Mouse (Mus musculus): ENCODE results near the gene Bach2.

Gene Bach2

GRCm38 (mm10) chr4:32325596-32325995 is 87.0 kb downstream of the Bach2 start:
- in situ Hi-C loops (cut with MboI, MseI) = loop anchor here (25.0 kb wide), 1 partner anchor 1262 kb away; no protein-coding TSS in a partner anchor

DNA sequence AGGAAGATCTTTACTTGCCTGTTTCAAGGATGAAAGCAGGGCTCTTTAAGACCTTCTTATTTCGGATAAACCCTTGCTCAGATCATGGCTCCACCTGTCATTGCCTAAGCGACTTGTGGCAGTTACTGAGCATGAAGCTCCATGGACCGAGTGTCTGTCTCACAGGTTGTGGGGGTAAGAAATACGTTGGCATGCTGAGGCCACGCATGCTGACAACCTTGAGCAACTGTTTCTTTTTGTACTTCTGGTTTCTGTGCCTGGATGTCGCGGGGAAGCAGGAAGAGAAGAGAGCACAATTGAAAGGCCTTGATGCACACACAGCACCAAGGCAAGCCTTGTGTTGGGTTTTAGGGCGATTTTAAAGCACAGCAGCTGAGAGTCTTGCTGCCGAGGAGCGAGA is 87.7 kb downstream of the Bach2 start:
- in situ Hi-C loops (cut with MboI, MseI) = loop anchor here (25.0 kb wide), 1 partner anchor 1261 kb away; no protein-coding TSS in a partner anchor

DNA sequence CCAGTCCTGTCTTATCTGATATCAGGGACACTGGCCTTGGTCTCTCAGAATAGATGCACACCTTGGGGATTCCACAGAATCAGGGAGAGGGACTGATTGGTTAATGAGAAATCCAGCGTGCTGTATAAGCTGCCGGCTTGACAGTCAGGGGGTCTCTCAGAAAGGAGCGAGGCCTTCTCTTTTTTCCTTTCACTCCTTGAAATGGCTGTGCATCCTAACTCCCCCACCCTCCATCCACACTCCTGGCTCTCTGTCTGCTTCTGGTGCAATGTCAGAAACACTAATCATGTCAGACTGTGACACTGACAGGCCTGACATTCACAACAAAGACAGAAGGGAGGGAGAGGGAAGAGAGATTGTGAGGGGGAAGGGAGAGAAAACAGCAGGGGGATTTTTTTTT is 88.3 kb downstream of the Bach2 start:
- in situ Hi-C loops (cut with MboI, MseI) = loop anchor here (25.0 kb wide), 1 partner anchor 1260 kb away; no protein-coding TSS in a partner anchor

DNA sequence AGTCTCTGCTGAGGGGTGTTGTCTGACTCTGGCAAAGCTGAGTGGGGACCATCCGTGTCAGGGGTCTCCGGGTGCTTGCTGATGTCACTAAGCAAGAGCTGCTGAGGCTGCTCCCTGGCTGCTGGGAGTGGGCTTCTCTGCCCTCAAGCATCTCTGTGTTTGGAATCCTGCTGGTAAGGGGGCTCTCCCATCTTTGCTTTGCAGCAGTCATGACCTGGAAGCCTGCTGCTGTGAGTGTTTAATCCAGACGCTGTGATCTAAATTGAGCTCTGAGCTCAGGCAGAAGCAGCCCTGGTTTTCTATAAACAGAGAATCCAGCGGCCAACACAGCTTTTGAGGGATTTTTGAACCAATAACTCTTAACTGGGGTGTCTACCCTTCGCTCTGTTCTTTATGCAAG is 89.0 kb downstream of the Bach2 start:
- in situ Hi-C loops (cut with MboI, MseI) = loop anchor here (25.0 kb wide), 1 partner anchor 1260 kb away; no protein-coding TSS in a partner anchor

DNA sequence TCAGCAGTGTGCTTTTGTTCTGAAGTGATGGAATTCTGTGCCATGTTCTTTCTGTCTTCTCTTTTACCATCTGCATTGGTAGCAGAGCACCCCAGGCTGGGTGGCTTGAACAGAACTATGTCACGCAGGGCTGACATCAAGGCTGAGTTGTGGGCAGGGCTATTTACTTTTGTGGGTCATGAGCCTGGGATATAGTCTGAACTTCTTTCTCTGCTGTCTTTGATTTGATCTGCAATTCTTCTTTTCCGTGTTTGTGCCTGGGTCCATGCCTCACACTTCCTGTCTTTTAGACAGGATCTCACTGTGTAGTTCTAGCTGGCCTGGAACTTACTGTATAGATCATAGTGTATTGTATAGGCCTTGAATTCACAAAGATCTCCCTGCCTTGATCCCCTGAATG is 90.0 kb downstream of the Bach2 start:
- in situ Hi-C loops (cut with MboI, MseI) = loop anchor here (25.0 kb wide), 1 partner anchor 1259 kb away; no protein-coding TSS in a partner anchor

DNA sequence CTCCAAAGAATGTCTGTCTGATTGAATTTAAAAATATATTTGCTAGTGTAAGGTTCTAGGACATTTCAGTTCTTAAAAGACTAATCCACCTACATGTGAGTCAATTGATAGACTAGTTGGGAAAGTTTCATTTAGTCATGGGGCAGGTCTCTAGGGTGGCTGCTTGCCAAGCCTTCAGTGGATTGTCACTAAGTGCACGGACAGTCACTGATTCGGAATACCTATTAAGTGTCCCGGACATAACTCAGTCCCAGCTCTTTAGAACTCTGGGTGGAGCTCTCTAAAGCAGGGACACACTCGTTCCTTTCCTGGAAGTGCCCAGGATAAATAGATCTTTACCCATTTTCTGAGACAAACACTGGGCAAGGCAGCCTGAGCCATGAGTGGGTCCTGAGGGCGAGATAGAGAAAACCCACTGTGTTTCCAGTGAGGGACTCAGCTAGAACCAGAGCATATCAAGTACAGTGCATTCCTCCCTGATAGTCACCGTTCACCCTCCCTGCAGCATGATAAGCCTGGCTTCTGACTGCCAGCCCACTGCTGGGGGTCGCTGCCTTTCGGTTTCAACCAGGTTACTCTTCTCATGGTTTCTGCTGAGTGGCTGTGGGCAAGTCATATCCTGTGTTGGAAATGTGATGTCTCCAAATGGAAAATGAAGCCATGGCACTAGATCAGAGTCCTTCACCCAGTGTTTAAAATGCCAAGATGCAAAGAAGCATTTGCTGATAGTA is 92.1 kb downstream of the Bach2 start:
- in situ Hi-C loops (cut with MboI, MseI) = loop anchor here (5.0 to 25.0 kb wide), 3 partner anchors 38 to 1257 kb away; no protein-coding TSS in a partner anchor

GRCm38 (mm10) chr4:32332028-32332427 is 93.4 kb downstream of the Bach2 start:
- in situ Hi-C loops (cut with MboI, MseI) = loop anchor here (5.0 to 25.0 kb wide), 3 partner anchors 40 to 1255 kb away; no protein-coding TSS in a partner anchor

- in situ Hi-C loops (cut with MboI, MseI) = loop anchor here (5.0 to 25.0 kb wide), 3 partner anchors 42 to 1253 kb away; no protein-coding TSS in a partner anchor
Observed at GRCm38 (mm10) chr4:32334131-32334530, 95.5 kb downstream of the Bach2 start.

DNA sequence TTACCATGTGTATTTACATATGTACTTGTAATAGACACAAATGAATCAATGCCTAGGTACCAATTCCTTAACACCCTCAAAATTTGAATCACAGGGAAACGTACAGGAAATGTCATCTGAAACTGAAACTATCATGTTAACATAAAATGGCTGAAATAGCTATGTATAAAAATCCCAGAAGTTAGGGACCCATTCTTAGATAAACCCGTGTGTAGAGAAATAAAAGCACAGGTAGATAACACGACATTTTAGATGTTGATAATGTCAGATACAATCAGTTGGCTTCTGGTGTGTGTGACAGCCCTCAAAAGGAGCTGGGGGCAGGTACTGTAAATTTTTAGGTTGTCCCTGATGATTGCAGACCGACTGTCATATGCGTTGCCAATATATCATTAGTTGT is 96.2 kb downstream of the Bach2 start:
- in situ Hi-C loops (cut with MboI, MseI) = loop anchor here (5.0 to 25.0 kb wide), 3 partner anchors 42 to 1253 kb away; no protein-coding TSS in a partner anchor

GRCm38 (mm10) chr4:32335659-32336058 is 97.1 kb downstream of the Bach2 start:
- in situ Hi-C loops (cut with MboI, MseI) = loop anchor here (25.0 kb wide), 1 partner anchor 1252 kb away; no protein-coding TSS in a partner anchor

DNA sequence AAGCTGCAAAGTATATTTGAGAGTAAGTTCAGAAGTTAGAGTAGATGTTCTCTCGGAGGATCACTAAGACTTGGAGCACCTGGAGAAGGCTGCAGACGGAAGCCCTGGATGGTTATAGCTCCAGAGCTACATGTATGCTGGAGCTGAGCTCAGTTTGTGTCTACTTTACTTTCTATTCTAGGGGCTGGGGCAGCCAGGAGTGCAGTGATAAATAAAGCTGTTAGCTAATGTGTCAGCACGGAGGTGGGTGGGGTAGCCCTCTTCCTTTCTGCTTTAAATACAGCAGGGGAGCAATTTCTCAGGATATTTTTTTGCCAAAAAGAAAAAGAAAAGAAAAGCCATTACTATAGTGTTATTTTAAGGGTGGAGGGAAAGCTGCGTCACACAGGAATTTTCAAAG is 98.0 kb downstream of the Bach2 start:
- in situ Hi-C loops (cut with MboI, MseI) = loop anchor here (25.0 kb wide), 1 partner anchor 1251 kb away; no protein-coding TSS in a partner anchor

GRCm38 (mm10) chr4:32337638-32338037 is 99.0 kb downstream of the Bach2 start:
- in situ Hi-C loops (cut with MboI, MseI) = loop anchor here (25.0 kb wide), 1 partner anchor 1250 kb away; no protein-coding TSS in a partner anchor

GRCm38 (mm10) chr4:32338451-32338850 is 99.8 kb downstream of the Bach2 start:
- in situ Hi-C loops (cut with MboI, MseI) = loop anchor here (25.0 kb wide), 1 partner anchor 1249 kb away; no protein-coding TSS in a partner anchor

GRCm38 (mm10) chr4:32340844-32341243 is 102.2 kb downstream of the Bach2 start:
- in situ Hi-C loops (cut with MboI, MseI) = loop anchor here (25.0 kb wide), 1 partner anchor 1246 kb away; no protein-coding TSS in a partner anchor

DNA sequence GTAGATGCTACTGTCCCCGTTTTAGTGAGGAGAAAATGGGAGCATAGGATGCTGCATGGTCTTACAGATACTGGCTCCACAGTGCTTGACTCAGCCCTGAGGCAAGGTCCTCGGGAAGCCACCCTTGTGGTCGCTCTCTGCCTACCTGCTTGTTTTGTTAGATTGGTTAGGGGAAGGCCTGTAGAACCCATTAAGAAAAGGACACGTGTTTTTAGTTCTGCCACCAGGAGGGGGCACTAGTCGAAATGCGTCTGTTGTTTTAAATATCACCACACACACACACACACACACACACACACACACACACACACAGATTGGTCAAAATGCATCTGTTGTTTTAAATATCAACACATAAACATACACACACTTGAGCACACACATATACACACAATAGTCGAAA is 103.7 kb downstream of the Bach2 start:
- in situ Hi-C loops (cut with MboI, MseI) = loop anchor here (25.0 kb wide), 1 partner anchor 1245 kb away; no protein-coding TSS in a partner anchor

DNA sequence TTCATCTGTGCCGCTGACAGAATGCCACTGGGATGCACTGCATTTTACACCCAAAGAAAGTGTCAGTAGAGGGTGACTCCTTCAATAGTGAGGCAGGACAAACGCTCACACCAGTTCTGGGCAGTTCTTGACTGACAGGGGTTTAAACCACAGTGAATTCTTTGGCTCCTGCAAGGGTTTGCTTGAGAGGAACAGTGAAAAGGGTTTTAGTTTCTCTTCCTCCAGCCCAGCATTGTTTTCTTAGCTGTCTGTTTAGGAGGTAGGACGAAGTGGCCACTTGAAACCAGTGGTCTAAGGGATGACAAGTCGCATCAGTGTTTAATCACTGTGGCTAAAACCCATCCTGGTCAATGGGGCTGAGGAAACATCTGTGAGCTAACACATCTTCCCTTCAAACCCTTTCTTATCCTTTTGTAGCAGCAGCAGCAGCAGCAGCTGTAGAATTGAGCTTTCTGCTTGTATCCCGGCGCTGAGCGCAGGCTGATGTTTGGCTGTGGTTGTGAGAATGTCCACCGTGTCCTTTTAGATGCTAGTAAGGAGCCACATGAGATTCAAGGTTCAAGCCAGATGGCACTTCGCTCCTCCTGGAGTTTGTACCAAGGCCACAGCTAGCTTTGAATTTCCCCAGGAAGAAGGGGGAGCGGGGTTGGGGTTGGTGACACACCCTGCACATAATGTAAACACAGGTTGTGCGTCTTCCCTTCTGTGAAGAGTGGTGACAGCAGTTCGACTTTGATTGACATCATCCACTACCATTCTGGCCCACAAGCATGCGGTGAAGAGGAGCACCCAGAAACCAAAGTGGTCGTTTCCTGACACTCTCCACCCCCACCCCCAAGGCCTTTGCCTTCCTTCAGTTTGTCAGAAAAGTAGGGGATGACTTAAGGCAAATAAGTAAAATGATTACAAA is 104.9 kb downstream of the Bach2 start:
- in situ Hi-C loops (cut with MboI, MseI) = loop anchor here (25.0 kb wide), 1 partner anchor 1244 kb away; no protein-coding TSS in a partner anchor

GRCm38 (mm10) chr4:32344276-32344675 is 105.7 kb downstream of the Bach2 start:
- in situ Hi-C loops (cut with MboI, MseI) = loop anchor here (25.0 kb wide), 1 partner anchor 1243 kb away; no protein-coding TSS in a partner anchor

- in situ Hi-C loops (cut with MboI, MseI) = loop anchor here (25.0 kb wide), 1 partner anchor 1240 kb away; no protein-coding TSS in a partner anchor
Observed at GRCm38 (mm10) chr4:32347202-32347601, 108.6 kb downstream of the Bach2 start.

- in situ Hi-C loops (cut with MboI, MseI) = loop anchor here (25.0 kb wide), 1 partner anchor 1240 kb away; no protein-coding TSS in a partner anchor
Observed at GRCm38 (mm10) chr4:32347711-32348110, 109.1 kb downstream of the Bach2 start.

GRCm38 (mm10) chr4:32349361-32349760 is 110.8 kb downstream of the Bach2 start:
- in situ Hi-C loops (cut with MboI, MseI) = loop anchor here (25.0 kb wide), 1 partner anchor 1238 kb away; no protein-coding TSS in a partner anchor

DNA sequence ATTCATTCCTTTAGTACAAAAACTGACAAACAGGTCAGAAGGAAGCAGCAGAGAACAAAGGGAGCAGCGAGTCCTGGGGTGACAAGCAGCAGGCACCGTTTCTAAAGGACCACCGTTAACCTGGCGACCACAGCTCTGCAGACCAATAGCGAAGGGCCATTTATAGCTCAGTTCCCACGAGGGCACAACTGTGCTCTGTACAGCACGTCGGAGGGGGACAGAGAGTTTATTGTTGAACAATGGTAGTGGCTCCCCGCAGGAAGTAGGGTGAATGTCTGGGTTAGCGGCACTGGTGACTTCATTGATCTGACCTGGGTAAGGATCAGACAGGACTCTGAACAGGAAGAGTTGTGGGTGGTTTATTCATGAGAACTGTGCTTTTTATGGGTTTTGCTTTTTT is 112.6 kb downstream of the Bach2 start:
- in situ Hi-C loops (cut with MboI, MseI) = no loop called here
